Mouse (Mus musculus) heart, embryonic 12.5 days (tissue): ENCODE measurements around the gene Cnp. TPM values are rescaled to one million over a fixed set of nuclear protein-coding genes. Genes with fewer than 3 reads are reported as not detected.
"Not testable (repeated sequence)": the region's sequence is repeated elsewhere in the genome, so short reads cannot be mapped to it uniquely, and the experiment has no call there.

ENCODE experiments used
- ATAC-seq: fragments of 200-750 bp; cut with Nextera tagmentation; 2 replicates; pipeline ENCODE4 v1.8.0; 2017; ENCODE audit warnings: moderate TSS enrichment, moderate library complexity; ENCODE audit not compliant: insufficient number of reproducible peaks, low FRiP score
- H3K27ac ChIP-seq: fragments of 300-500 bp; sonication (generic); 2 replicates; pipeline ENCODE4 v1.5.1; 2016; ENCODE audit warnings: mild to moderate bottlenecking, moderate library complexity; ENCODE audit not compliant: poor library complexity, severe bottlenecking
- H3K27me3 ChIP-seq: fragments of 300-500 bp; sonication (generic); replicated peaks from 2 replicates; pipeline ENCODE4 v1.6.1; 2016; ENCODE audit warnings: mild to moderate bottlenecking, moderate library complexity
- H3K36me3 ChIP-seq: fragments of 300-500 bp; sonication (generic); 2 replicates; pipeline ENCODE4 v1.6.1; 2016; ENCODE audit warnings: mild to moderate bottlenecking, moderate library complexity
- H3K4me1 ChIP-seq: fragments of 300-500 bp; sonication (generic); replicated peaks from 2 replicates; pipeline ENCODE4 v1.6.1; 2016; ENCODE audit warnings: mild to moderate bottlenecking
- H3K4me2 ChIP-seq: fragments of 300-500 bp; sonication (generic); 2 replicates; pipeline ENCODE4 v1.6.1; 2016; ENCODE audit warnings: mild to moderate bottlenecking, moderate library complexity
- H3K4me3 ChIP-seq: fragments of 300-500 bp; sonication (generic); 2 replicates; pipeline ENCODE4 v1.5.1; 2016; ENCODE audit warnings: mild to moderate bottlenecking
- H3K9ac ChIP-seq: fragments of 300-500 bp; sonication (generic); 2 replicates; pipeline ENCODE4 v1.6.1; 2016; ENCODE audit warnings: mild to moderate bottlenecking, moderate library complexity
- H3K9me3 ChIP-seq: fragments of 300-500 bp; sonication (generic); replicated peaks from 2 replicates; pipeline ENCODE4 v1.6.1; 2016; ENCODE audit warnings: mild to moderate bottlenecking, moderate library complexity
- WGBS: fragments of 180-500 bp; shearing (Covaris S2); methylation state at CpG from one replicate; pipeline ENCODE4 v1.1.7; 2016; 5-methylcytosine and 5-hydroxymethylcytosine counted together
- polyA plus RNA-seq: library from polyadenylated mRNA; unstranded; fragments of >200 nt; fragmentation: Nextera tagmentation; extraction: Ambion mirVana; gene quantifications from 2 replicates; pipeline ENCODE4 v1.2.1, GENCODE M21; 2016

Cnp gene
- polyA plus RNA-seq, result 21.6 and 22.1 TPM in 2 replicates

- Histone ChIP-seq H3K9ac (peak within 1 kb of the TSS; percentile 74), H3K4me3 (peak within 1 kb of the TSS; percentile 75), H3K27ac (peak within 1 kb of the TSS; percentile 31; the same call in 1 of the 2 replicates), H3K9me3 (no peaks in the 10 kb centered on the region), H3K4me2 (peak within 1 kb of the TSS; percentile 82), H3K27me3 (peaks cover 10% of the 10 kb centered on the region), H3K4me1 (peaks cover 17% of the 10 kb centered on the region), H3K36me3 (peaks cover 20% of the 10 kb centered on the region)
- 2% methylated on average over 47 of the region's 47 CpGs for WGBS
- peak; percentile 83 for ATAC-seq
These were observed at the start of gene Cnp for GRCm38 (mm10) chr11:100574708-100575483. Gene Cnp (plus strand): TSS chr11:100574904.

- H3K4me2 ChIP-seq, result peak overlapping the region; percentile 32
- 60% methylated on average over 11 of the region's 11 CpGs for WGBS
- H3K27ac ChIP-seq, result no peak overlapping the region
- H3K9me3 ChIP-seq, result no peaks in the 10 kb centered on the region
- no peak overlapping the region for H3K4me3 ChIP-seq
- H3K36me3 ChIP-seq, result peaks cover 44% of the 10 kb centered on the region
- no peak for ATAC-seq
- H3K27me3 ChIP-seq, result no peaks in the 10 kb centered on the region
- H3K4me1 ChIP-seq, result peaks cover 33% of the 10 kb centered on the region
- no peak overlapping the region for H3K9ac ChIP-seq
These were observed 49.6 kb upstream of the Cnp start for GRCm38 (mm10) chr11:100524987-100525630.

- no peaks in the 10 kb centered on the region for H3K9me3 ChIP-seq
- ATAC-seq, result no peak
- peak overlapping the region; percentile 98 for H3K4me2 ChIP-seq
- 30% methylated on average over 15 of the region's 15 CpGs for WGBS
- no peak overlapping the region for H3K27ac ChIP-seq
- H3K36me3 ChIP-seq, result peaks cover 33% of the 10 kb centered on the region
- peak overlapping the region; percentile 80 for H3K9ac ChIP-seq
- H3K27me3 ChIP-seq, result no peaks in the 10 kb centered on the region
- peaks cover 33% of the 10 kb centered on the region for H3K4me1 ChIP-seq
- H3K4me3 ChIP-seq, result peak overlapping the region; percentile 70
These were observed 48.5 kb upstream of the Cnp start for GRCm38 (mm10) chr11:100526052-100526816.

GRCm38 (mm10) chr11:100527066-100527457 lies 47.6 kb upstream of the Cnp start:
- Histone ChIP-seq H3K4me1 (peaks cover 33% of the 10 kb centered on the region), H3K27me3 (no peaks in the 10 kb centered on the region), H3K27ac (peak overlapping the region; percentile 83), H3K4me3 (peak overlapping the region; percentile 70), H3K4me2 (peak overlapping the region; percentile 98), H3K9ac (peak overlapping the region; percentile 80), H3K9me3 (no peaks in the 10 kb centered on the region), H3K36me3 (peaks cover 25% of the 10 kb centered on the region)
- WGBS, result under 1% methylated on average over 26 of the region's 26 CpGs
- peak; percentile 22 for ATAC-seq

- ATAC-seq, result peak; percentile 100
- H3K9me3 ChIP-seq, result no peaks in the 10 kb centered on the region
- peak within 1 kb of the TSS; percentile 98 for H3K4me2 ChIP-seq
- no peaks in the 10 kb centered on the region for H3K27me3 ChIP-seq
- H3K36me3 ChIP-seq, result peaks cover 18% of the 10 kb centered on the region
- H3K27ac ChIP-seq, result peak within 1 kb of the TSS; percentile 83
- WGBS, result under 1% methylated on average over 54 of the region's 54 CpGs
- peak within 1 kb of the TSS; percentile 80 for H3K9ac ChIP-seq
- H3K4me1 ChIP-seq, result peaks cover 33% of the 10 kb centered on the region
- H3K4me3 ChIP-seq, result peak within 1 kb of the TSS; percentile 70
These were observed 47.0 kb upstream of the Cnp start, which contains the start of gene Acly for GRCm38 (mm10) chr11:100527458-100528374. Gene Acly (minus strand): TSS chr11:100528000.

- H3K4me1 ChIP-seq, result peaks cover 33% of the 10 kb centered on the region
- 24% methylated on average over 19 of the region's 19 CpGs for WGBS
- ATAC-seq, result no peak; the same call in 1 of the 2 replicates
These were observed 46.1 kb upstream of the Cnp start for GRCm38 (mm10) chr11:100528375-100529165.

GRCm38 (mm10) chr11:100533871-100534270 lies 40.8 kb upstream of the Cnp start:
- Histone ChIP-seq H3K27me3 (no peaks in the 10 kb centered on the region), H3K4me3 (no peak overlapping the region), H3K9ac (no peak overlapping the region), H3K4me1 (no peaks in the 10 kb centered on the region; the same call in 1 of the 2 replicates), H3K4me2 (no peak overlapping the region), H3K27ac (no peak overlapping the region), H3K36me3 (no peaks in the 10 kb centered on the region), H3K9me3 (peaks cover 3% of the 10 kb centered on the region; the same call in 1 of the 2 replicates)
- 78% methylated on average over 6 of the region's 6 CpGs for WGBS
- ATAC-seq, result no peak

More at GRCm38 (mm10) chr11:100528375-100529165, 46.1 kb upstream of the Cnp start:
- Histone ChIP-seq H3K4me2 (peak overlapping the region; percentile 98), H3K36me3 (peaks cover 9% of the 10 kb centered on the region), H3K27ac (peak overlapping the region; percentile 43; the same call in 1 of the 2 replicates), H3K9ac (peak overlapping the region; percentile 64), H3K9me3 (peaks cover 3% of the 10 kb centered on the region; the same call in 1 of the 2 replicates), H3K27me3 (no peaks in the 10 kb centered on the region), H3K4me3 (peak overlapping the region; percentile 70)

- not testable (repeated sequence) for H3K9ac ChIP-seq, H3K4me3 ChIP-seq, H3K9me3 ChIP-seq, H3K4me1 ChIP-seq, H3K36me3 ChIP-seq, H3K27ac ChIP-seq, H3K27me3 ChIP-seq, H3K4me2 ChIP-seq, ATAC-seq
- 76% methylated on average over 2 of the region's 2 CpGs for WGBS
These were observed 40.3 kb upstream of the Cnp start for GRCm38 (mm10) chr11:100534411-100534810.

GRCm38 (mm10) chr11:100534821-100535220 lies 39.9 kb upstream of the Cnp start:
- H3K9ac ChIP-seq, H3K27ac ChIP-seq, H3K4me3 ChIP-seq, H3K27me3 ChIP-seq, H3K4me1 ChIP-seq, ATAC-seq, H3K9me3 ChIP-seq, H3K4me2 ChIP-seq, H3K36me3 ChIP-seq: not testable (repeated sequence)
- 87% methylated on average over 6 of the region's 6 CpGs for WGBS
